Mouse (Mus musculus): ENCODE results near the gene Tnks2. TPM values are rescaled to one million over a fixed set of nuclear protein-coding genes. Genes with fewer than 3 reads are reported as not detected.
"Not testable (repeated sequence)": the region's sequence is repeated elsewhere in the genome, so short reads cannot be mapped to it uniquely, and the experiment has no call there.

Tnks2 gene
- polyA plus RNA-seq, 1 experiment from 2014 or later = 47.6 TPM

GRCm38 (mm10) chr19:36832951-36833787, 863 bp upstream of the Tnks2 start:
- H3K4me3 ChIP-seq = peak overlapping the region; percentile 84
- peak overlapping the region; percentile 72 for H3K4me2 ChIP-seq
- 6% methylated on average over 19 of the region's 19 CpGs for WGBS
- H3K27ac ChIP-seq = peak overlapping the region; percentile 97
- H3K36me3 ChIP-seq = peaks cover 2% of the 10 kb centered on the region; the same call in 1 of the 2 replicates
- peak overlapping the region; percentile 54 for H3K9ac ChIP-seq
- H3K4me1 ChIP-seq = peaks cover 17% of the 10 kb centered on the region
- H3K9me3 ChIP-seq = no peaks in the 10 kb centered on the region
- ATAC-seq (ENCODE audit: borderline replicate concordance, extremely low read depth, low FRiP score, low TSS enrichment) = no peak; the same call in 1 of the 2 replicates
- no peaks in the 10 kb centered on the region for H3K27me3 ChIP-seq

- H3K9ac ChIP-seq = peak overlapping the region; percentile 86
- WGBS = under 1% methylated on average over 50 of the region's 62 CpGs
- peaks cover 16% of the 10 kb centered on the region; the same call in 1 of the 2 replicates for H3K36me3 ChIP-seq
- peaks cover 17% of the 10 kb centered on the region for H3K4me1 ChIP-seq
- H3K27ac ChIP-seq = peak overlapping the region; percentile 97
- no peaks in the 10 kb centered on the region for H3K27me3 ChIP-seq
- H3K9me3 ChIP-seq = no peaks in the 10 kb centered on the region
- peak; percentile 63 for ATAC-seq (ENCODE audit: borderline replicate concordance, extremely low read depth, low FRiP score, low TSS enrichment)
- peak overlapping the region; percentile 84 for H3K4me3 ChIP-seq
- peak overlapping the region; percentile 72 for H3K4me2 ChIP-seq
These were observed 750 bp downstream of the Tnks2 start for GRCm38 (mm10) chr19:36834532-36835431.

- Histone ChIP-seq H3K4me3 (peak overlapping the region; percentile 84), H3K27ac (no peak overlapping the region), H3K9me3 (no peaks in the 10 kb centered on the region), H3K4me2 (peak overlapping the region; percentile 72), H3K27me3 (no peaks in the 10 kb centered on the region), H3K36me3 (peaks cover 16% of the 10 kb centered on the region; the same call in 1 of the 2 replicates), H3K4me1 (peaks cover 17% of the 10 kb centered on the region), H3K9ac (no peak overlapping the region)
- 31% methylated on average over 4 of the region's 4 CpGs for WGBS
- no peak for ATAC-seq (ENCODE audit: borderline replicate concordance, extremely low read depth, low FRiP score, low TSS enrichment)
These were observed 2.0 kb downstream of the Tnks2 start for GRCm38 (mm10) chr19:36836035-36836434.

- Histone ChIP-seq H3K9ac (no peak overlapping the region), H3K4me3 (no peak overlapping the region), H3K36me3 (peaks cover 33% of the 10 kb centered on the region), H3K4me1 (peaks cover 9% of the 10 kb centered on the region), H3K27me3 (no peaks in the 10 kb centered on the region), H3K4me2 (no peak overlapping the region), H3K9me3 (no peaks in the 10 kb centered on the region), H3K27ac (no peak overlapping the region)
- WGBS = 88% methylated on average over 3 of the region's 3 CpGs
- no peak for ATAC-seq (ENCODE audit: borderline replicate concordance, extremely low read depth, low FRiP score, low TSS enrichment)
These were observed 6.3 kb downstream of the Tnks2 start for GRCm38 (mm10) chr19:36840301-36840700.

GRCm38 (mm10) chr19:36843866-36844265, 9.8 kb downstream of the Tnks2 start:
- no peak overlapping the region for H3K4me2 ChIP-seq
- H3K27ac ChIP-seq = no peak overlapping the region
- no peaks in the 10 kb centered on the region for H3K9me3 ChIP-seq
- H3K27me3 ChIP-seq = no peaks in the 10 kb centered on the region
- H3K9ac ChIP-seq = no peak overlapping the region
- H3K4me1 ChIP-seq = no peaks in the 10 kb centered on the region
- no peak overlapping the region for H3K4me3 ChIP-seq
- no peak for ATAC-seq (ENCODE audit: borderline replicate concordance, extremely low read depth, low FRiP score, low TSS enrichment)
- WGBS = 91% methylated on average over 11 of the region's 11 CpGs
- peaks cover 52% of the 10 kb centered on the region for H3K36me3 ChIP-seq

- H3K36me3 ChIP-seq = peaks cover 59% of the 10 kb centered on the region
- no peak overlapping the region for H3K27ac ChIP-seq
- no peak overlapping the region for H3K4me3 ChIP-seq
- no peak overlapping the region for H3K9ac ChIP-seq
- ATAC-seq (ENCODE audit: borderline replicate concordance, extremely low read depth, low FRiP score, low TSS enrichment) = no peak
- no peaks in the 10 kb centered on the region for H3K9me3 ChIP-seq
- no peak overlapping the region for H3K4me2 ChIP-seq
- H3K4me1 ChIP-seq = no peaks in the 10 kb centered on the region
- WGBS = 83% methylated on average over 5 of the region's 5 CpGs
- H3K27me3 ChIP-seq = no peaks in the 10 kb centered on the region
These were observed 11.9 kb downstream of the Tnks2 start for GRCm38 (mm10) chr19:36845924-36846323.

GRCm38 (mm10) chr19:36853831-36854230, 19.8 kb downstream of the Tnks2 start:
- ATAC-seq (ENCODE audit: borderline replicate concordance, extremely low read depth, low FRiP score, low TSS enrichment) = no peak
- Histone ChIP-seq H3K4me1 (no peaks in the 10 kb centered on the region), H3K4me3 (no peak overlapping the region), H3K27ac (no peak overlapping the region), H3K9me3 (no peaks in the 10 kb centered on the region), H3K36me3 (peaks cover 83% of the 10 kb centered on the region), H3K9ac (no peak overlapping the region), H3K27me3 (no peaks in the 10 kb centered on the region), H3K4me2 (no peak overlapping the region)
- WGBS = 94% methylated on average over 2 of the region's 2 CpGs

- no peak for ATAC-seq (ENCODE audit: borderline replicate concordance, extremely low read depth, low FRiP score, low TSS enrichment)
- Histone ChIP-seq H3K36me3 (peaks cover 80% of the 10 kb centered on the region), H3K27ac (no peak overlapping the region), H3K9ac (no peak overlapping the region), H3K4me1 (no peaks in the 10 kb centered on the region), H3K27me3 (no peaks in the 10 kb centered on the region), H3K9me3 (no peaks in the 10 kb centered on the region), H3K4me2 (no peak overlapping the region), H3K4me3 (no peak overlapping the region)
- 83% methylated on average over 9 of the region's 9 CpGs for WGBS
These were observed 23.8 kb downstream of the Tnks2 start for GRCm38 (mm10) chr19:36857851-36858250.

- no peak overlapping the region for H3K9ac ChIP-seq
- no peaks in the 10 kb centered on the region for H3K4me1 ChIP-seq
- H3K4me2 ChIP-seq = no peak overlapping the region
- peaks cover 72% of the 10 kb centered on the region for H3K36me3 ChIP-seq
- no peak overlapping the region for H3K4me3 ChIP-seq
- no peaks in the 10 kb centered on the region for H3K9me3 ChIP-seq
- ATAC-seq (ENCODE audit: borderline replicate concordance, extremely low read depth, low FRiP score, low TSS enrichment) = no peak
- H3K27me3 ChIP-seq = no peaks in the 10 kb centered on the region
- no peak overlapping the region for H3K27ac ChIP-seq
- 85% methylated on average over 5 of the region's 5 CpGs for WGBS
These were observed 26.4 kb downstream of the Tnks2 start for GRCm38 (mm10) chr19:36860393-36860792.

- Histone ChIP-seq H3K4me1 (no peaks in the 10 kb centered on the region), H3K4me3 (no peak overlapping the region), H3K9me3 (no peaks in the 10 kb centered on the region), H3K27ac (no peak overlapping the region), H3K36me3 (peaks cover 73% of the 10 kb centered on the region), H3K4me2 (no peak overlapping the region), H3K9ac (no peak overlapping the region), H3K27me3 (no peaks in the 10 kb centered on the region)
- no peak for ATAC-seq (ENCODE audit: borderline replicate concordance, extremely low read depth, low FRiP score, low TSS enrichment)
- whole genome bisulfite sequencing = 85% methylated on average over 5 of the region's 5 CpGs
These were observed 31.9 kb downstream of the Tnks2 start for GRCm38 (mm10) chr19:36865905-36866304.

GRCm38 (mm10) chr19:36867416-36867815, 33.4 kb downstream of the Tnks2 start:
- Histone ChIP-seq H3K27me3 (no peaks in the 10 kb centered on the region), H3K36me3 (peaks cover 72% of the 10 kb centered on the region), H3K4me2 (no peak overlapping the region), H3K4me3 (no peak overlapping the region), H3K9me3 (no peaks in the 10 kb centered on the region), H3K4me1 (no peaks in the 10 kb centered on the region), H3K9ac (no peak overlapping the region), H3K27ac (no peak overlapping the region)
- no peak for ATAC-seq (ENCODE audit: borderline replicate concordance, extremely low read depth, low FRiP score, low TSS enrichment)
- WGBS = 85% methylated on average over 8 of the region's 8 CpGs

GRCm38 (mm10) chr19:36868675-36869074, 34.6 kb downstream of the Tnks2 start:
- ATAC-seq (ENCODE audit: borderline replicate concordance, extremely low read depth, low FRiP score, low TSS enrichment); H3K27me3 ChIP-seq; H3K4me3 ChIP-seq; H3K9me3 ChIP-seq; H3K27ac ChIP-seq; H3K4me1 ChIP-seq; H3K9ac ChIP-seq; H3K4me2 ChIP-seq: not testable (repeated sequence)
- 76% methylated on average over 3 of the region's 3 CpGs for whole genome bisulfite sequencing
- H3K36me3 ChIP-seq = peaks cover 74% of the 10 kb centered on the region

All from lung, embryonic 15.5 days (tissue).